Mouse (Mus musculus) heart, embryonic 16.5 days (tissue): Measurements from ENCODE around the gene Tra2b. TPM values are rescaled to one million over a fixed set of nuclear protein-coding genes. Genes with fewer than 3 reads are reported as not detected.

Source experiments
- polyA plus RNA-seq: library from polyadenylated mRNA; unstranded; fragments of >200 nt; fragmentation: Nextera tagmentation; extraction: Ambion mirVana; gene quantifications from 2 replicates; pipeline ENCODE4 v1.2.1, GENCODE M21; 2015

The Tra2b gene
- polyA plus RNA-seq, 1 experiment from 2014 or later = 229 TPM

Other genes starting within 250 kb of the Tra2b start
- gene Igf2bp2, start 102.7 kb downstream of the Tra2b start, polyA plus RNA-seq = 34.5 and 38.0 TPM in 2 replicates
- gene Etv5, start 173.7 kb upstream of the Tra2b start, polyA plus RNA-seq = 19.7 and 28.6 TPM in 2 replicates